Mouse (Mus musculus): ENCODE results near the gene Ispd. TPM values are rescaled to one million over a fixed set of nuclear protein-coding genes. Genes with fewer than 3 reads are reported as not detected.

The Ispd gene
- polyA plus RNA-seq, 2 experiments: 0.66 to 1.7 TPM

DNA sequence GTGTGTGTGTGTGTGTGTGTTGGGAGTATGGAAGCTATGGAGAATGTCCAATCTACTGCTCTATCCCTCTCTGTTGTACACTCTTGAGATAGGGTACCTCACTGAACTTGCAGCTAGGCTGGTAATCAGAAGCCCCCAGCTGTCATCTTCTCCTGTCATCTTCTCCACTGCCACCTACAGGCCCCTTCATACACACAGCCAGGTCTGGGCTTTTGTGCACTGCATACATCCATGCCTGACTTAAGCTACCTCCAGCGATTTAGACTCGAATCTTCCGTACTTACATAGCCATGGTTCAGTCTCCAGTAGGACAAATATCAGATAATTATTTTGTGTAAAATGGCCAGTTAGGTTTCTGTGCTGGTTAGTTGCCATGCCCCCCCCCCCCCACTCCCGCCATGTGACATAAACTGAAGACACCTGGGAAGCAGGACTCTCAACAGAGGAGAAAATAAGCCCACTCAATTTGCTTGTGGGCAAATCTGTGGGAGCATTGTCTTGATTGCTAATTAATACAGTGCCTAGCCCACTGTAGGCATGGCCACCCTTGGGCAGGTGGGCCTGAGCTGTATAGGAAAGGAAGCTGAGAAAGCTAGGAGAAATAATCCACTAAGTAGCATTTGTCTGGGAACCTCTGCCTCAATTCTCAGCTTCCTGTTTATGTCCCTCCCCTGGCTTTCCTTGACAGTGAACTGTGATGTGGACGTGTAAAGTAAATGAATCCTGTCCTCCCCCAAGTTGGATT, 289.1 kb downstream of the Ispd start:
- H3K4me3 ChIP-seq (ENCODE audit: insufficient read depth in 1 of 2, low read depth in 2 of 2, low read length in 2 of 2): no peak overlapping the region
- TF ChIP-seq EP300 (IDR thresholded peaks at IDR 0.05; ENCODE audit: low read depth): no peak
- TF ChIP-seq CTCF (IDR thresholded peaks at IDR 0.05; ENCODE audit: low read depth): no peak
- H3K36me3 ChIP-seq (replicated peaks; ENCODE audit: control insufficient read depth, insufficient read depth, low read depth): no peaks in the 10 kb centered on the region
- no peaks in the 10 kb centered on the region for H3K27me3 ChIP-seq (ENCODE audit: control insufficient read depth, insufficient read depth, low read length)
- ATAC-seq (ENCODE audit: insufficient read depth) (no peak), DNase-seq (ENCODE audit: low read depth in 3 of 3, low spot score in 3 of 3) (no peak)
- 53% methylated on average over 5 of the region's 5 CpGs for WGBS (ENCODE audit: insufficient replicate concordance)
- no peaks in the 10 kb centered on the region for H3K4me1 ChIP-seq (replicated peaks; ENCODE audit: control insufficient read depth in 2 of 2, insufficient read depth in 2 of 2, low read length in 1 of 2)
- no peak overlapping the region for H3K27ac ChIP-seq
- H3K4me2 ChIP-seq (ENCODE audit: low read depth): no peak overlapping the region
- H3K9me3 ChIP-seq (ENCODE audit: control insufficient read depth, low read length): no peaks in the 10 kb centered on the region
- H3K9ac ChIP-seq (replicated peaks): no peak overlapping the region

DNA sequence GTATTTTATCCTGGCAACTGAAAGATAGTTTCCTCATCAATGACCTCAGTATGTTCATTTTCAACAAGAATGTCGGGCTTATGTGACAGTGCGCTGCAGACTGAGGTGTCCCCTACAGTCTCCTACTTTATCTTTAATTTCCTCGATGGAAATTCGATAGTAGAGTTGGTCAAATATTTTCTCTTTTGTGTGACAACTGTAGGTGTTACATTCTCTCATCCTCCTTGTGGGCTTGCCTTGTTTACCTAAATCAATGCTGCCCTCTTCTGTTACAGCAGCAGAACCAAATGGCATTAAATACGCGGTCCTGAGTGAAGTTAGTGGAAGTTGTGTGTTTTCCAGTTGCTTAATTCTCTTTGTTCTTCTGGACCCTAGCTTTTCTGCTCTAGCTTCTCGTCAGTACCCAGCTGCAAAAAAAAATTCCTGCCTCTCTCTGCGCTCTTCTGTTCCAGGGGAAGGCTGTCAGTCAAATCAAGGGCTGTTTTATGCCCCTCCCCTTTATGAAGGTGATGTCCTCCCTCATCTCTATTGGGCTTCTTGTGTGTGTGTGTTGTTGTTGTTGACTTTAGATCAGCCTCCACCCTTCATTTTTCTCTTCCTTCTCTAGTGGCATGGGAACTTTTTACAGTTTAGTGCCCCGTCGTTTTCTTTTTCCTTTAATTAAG, 289.8 kb downstream of the Ispd start:
- no peak overlapping the region for H3K4me3 ChIP-seq (ENCODE audit: insufficient read depth in 1 of 2, low read depth in 2 of 2, low read length in 2 of 2)
- no peak for TF ChIP-seq EP300 (IDR thresholded peaks at IDR 0.05; ENCODE audit: low read depth)
- peak; percentile 33; the same call in 1 of the 2 replicates for TF ChIP-seq CTCF (IDR thresholded peaks at IDR 0.05; ENCODE audit: low read depth)
- no peaks in the 10 kb centered on the region for H3K36me3 ChIP-seq (replicated peaks; ENCODE audit: control insufficient read depth, insufficient read depth, low read depth)
- DNase-seq (ENCODE audit: low read depth in 3 of 3, low spot score in 3 of 3): no peak
- no peak overlapping the region for H3K4me2 ChIP-seq (ENCODE audit: low read depth)
- WGBS (ENCODE audit: insufficient replicate concordance): 28% methylated on average over 10 of the region's 10 CpGs
- no peaks in the 10 kb centered on the region for H3K9me3 ChIP-seq (ENCODE audit: control insufficient read depth, low read length)
- H3K4me1 ChIP-seq (replicated peaks; ENCODE audit: control insufficient read depth in 2 of 2, insufficient read depth in 2 of 2, low read length in 1 of 2): no peaks in the 10 kb centered on the region
- ATAC-seq (ENCODE audit: insufficient read depth): no peak
- no peaks in the 10 kb centered on the region for H3K27me3 ChIP-seq (ENCODE audit: control insufficient read depth, insufficient read depth, low read length)
- no peak overlapping the region for H3K9ac ChIP-seq (replicated peaks)
- H3K27ac ChIP-seq: no peak overlapping the region

DNA sequence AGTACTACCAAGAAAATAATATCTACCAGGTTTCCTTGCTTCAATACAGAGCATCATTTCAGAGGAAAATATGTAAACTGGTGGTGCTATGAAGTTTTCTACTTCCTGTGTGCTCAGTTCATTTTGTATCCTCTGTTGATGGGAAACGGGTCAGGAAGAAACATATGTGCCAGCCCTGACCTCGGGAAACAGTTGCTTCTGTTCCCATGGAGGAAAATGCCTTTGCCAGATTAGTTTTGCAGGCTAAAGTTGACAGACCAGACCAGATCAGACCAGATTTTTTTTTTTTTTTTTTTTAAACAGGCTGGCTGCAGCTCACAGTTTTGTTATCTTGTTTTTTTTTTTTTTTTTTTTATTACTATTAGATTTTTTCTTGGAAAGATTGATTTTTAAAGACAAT, 293.2 kb downstream of the Ispd start:
- WGBS (ENCODE audit: insufficient replicate concordance): 43% methylated on average over 2 of the region's 2 CpGs
- no peaks in the 10 kb centered on the region for H3K9me3 ChIP-seq (ENCODE audit: control insufficient read depth, low read length)
- no peak overlapping the region for H3K9ac ChIP-seq (replicated peaks)
- TF ChIP-seq CTCF (IDR thresholded peaks at IDR 0.05; ENCODE audit: low read depth) (no peak), EP300 (IDR thresholded peaks at IDR 0.05; ENCODE audit: low read depth) (no peak)
- H3K4me3 ChIP-seq (ENCODE audit: insufficient read depth in 1 of 2, low read depth in 2 of 2, low read length in 2 of 2): no peak overlapping the region
- no peaks in the 10 kb centered on the region for H3K27me3 ChIP-seq (ENCODE audit: control insufficient read depth, insufficient read depth, low read length)
- no peaks in the 10 kb centered on the region for H3K4me1 ChIP-seq (replicated peaks; ENCODE audit: control insufficient read depth in 2 of 2, insufficient read depth in 2 of 2, low read length in 1 of 2)
- H3K4me2 ChIP-seq (ENCODE audit: low read depth): no peak overlapping the region
- DNase-seq (ENCODE audit: low read depth in 3 of 3, low spot score in 3 of 3) (no peak), ATAC-seq (ENCODE audit: insufficient read depth) (no peak)
- H3K27ac ChIP-seq: no peak overlapping the region
- no peaks in the 10 kb centered on the region for H3K36me3 ChIP-seq (replicated peaks; ENCODE audit: control insufficient read depth, insufficient read depth, low read depth)

DNA sequence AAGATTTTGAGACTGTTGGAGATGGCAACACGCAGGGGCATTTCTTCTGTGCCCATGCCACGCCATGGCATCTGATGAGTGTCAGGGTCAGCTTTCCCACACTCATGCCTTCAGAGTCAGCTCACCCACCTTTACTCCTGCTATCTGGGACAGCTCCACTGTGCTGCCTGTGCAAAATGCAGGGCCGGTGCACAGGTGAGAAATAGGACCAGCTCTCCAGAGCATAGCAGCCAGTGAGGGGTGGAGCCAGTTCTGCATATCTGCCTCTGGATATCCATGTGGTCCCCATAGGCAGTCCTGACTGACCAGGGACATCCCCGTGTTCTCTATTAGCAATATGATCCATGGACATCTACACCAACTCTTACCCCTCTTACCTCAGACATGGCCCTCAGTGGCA, 297.0 kb downstream of the Ispd start:
- no peak overlapping the region for H3K27ac ChIP-seq

DNA sequence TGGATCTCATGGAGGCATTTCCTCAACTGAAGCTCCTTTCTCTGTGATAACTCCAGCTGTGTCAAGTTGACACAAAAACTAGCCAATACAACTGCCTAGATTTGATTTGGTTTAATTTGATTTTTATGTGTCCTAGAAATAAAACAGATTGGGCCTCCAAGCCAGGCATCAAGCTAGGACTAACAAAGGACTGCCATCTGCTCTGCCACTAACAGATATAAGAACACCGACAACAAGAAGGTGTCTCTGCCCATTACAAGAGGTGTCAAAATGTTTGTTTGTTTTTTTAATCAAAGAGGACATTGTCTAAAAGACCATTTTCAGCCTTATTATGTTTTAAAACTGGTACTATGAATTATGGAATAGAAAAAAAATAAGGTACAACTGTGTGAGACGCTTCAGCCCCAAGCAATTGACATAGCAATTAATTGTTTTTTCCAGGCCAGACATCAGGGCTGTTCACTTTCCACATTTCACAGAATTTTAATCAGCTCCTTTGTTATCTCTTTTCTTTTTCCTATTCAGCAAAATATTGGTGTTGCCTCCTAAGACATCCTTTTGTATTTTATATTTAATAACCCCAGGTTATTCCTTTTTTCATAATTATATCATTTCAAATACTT, 299.7 kb downstream of the Ispd start:
- H3K4me2 ChIP-seq (ENCODE audit: low read depth): no peak overlapping the region
- no peaks in the 10 kb centered on the region for H3K9me3 ChIP-seq (ENCODE audit: control insufficient read depth, low read length)
- no peaks in the 10 kb centered on the region for H3K36me3 ChIP-seq (replicated peaks; ENCODE audit: control insufficient read depth, insufficient read depth, low read depth)
- no peak overlapping the region for H3K27ac ChIP-seq
- ATAC-seq (ENCODE audit: insufficient read depth) (no peak), DNase-seq (ENCODE audit: low read depth in 3 of 3, low spot score in 3 of 3) (no peak)
- no peaks in the 10 kb centered on the region for H3K4me1 ChIP-seq (replicated peaks; ENCODE audit: control insufficient read depth in 2 of 2, insufficient read depth in 2 of 2, low read length in 1 of 2)
- TF ChIP-seq EP300 (IDR thresholded peaks at IDR 0.05; ENCODE audit: low read depth) (no peak), CTCF (IDR thresholded peaks at IDR 0.05; ENCODE audit: low read depth) (no peak)
- H3K27me3 ChIP-seq (ENCODE audit: control insufficient read depth, insufficient read depth, low read length): no peaks in the 10 kb centered on the region
- H3K9ac ChIP-seq (replicated peaks): no peak overlapping the region
- WGBS (ENCODE audit: insufficient replicate concordance): 59% methylated on average over 2 of the region's 2 CpGs
- no peak overlapping the region for H3K4me3 ChIP-seq (ENCODE audit: insufficient read depth in 1 of 2, low read depth in 2 of 2, low read length in 2 of 2)

More for the DNA sequence above, 297.0 kb downstream of the Ispd start:
- Histone ChIP-seq H3K9ac (replicated peaks) (no peak overlapping the region), H3K4me1 (replicated peaks; ENCODE audit: control insufficient read depth in 2 of 2, insufficient read depth in 2 of 2, low read length in 1 of 2) (no peaks in the 10 kb centered on the region), H3K4me3 (ENCODE audit: insufficient read depth in 1 of 2, low read depth in 2 of 2, low read length in 2 of 2) (no peak overlapping the region), H3K4me2 (ENCODE audit: low read depth) (no peak overlapping the region), H3K27me3 (ENCODE audit: control insufficient read depth, insufficient read depth, low read length) (no peaks in the 10 kb centered on the region), H3K36me3 (replicated peaks; ENCODE audit: control insufficient read depth, insufficient read depth, low read depth) (no peaks in the 10 kb centered on the region), H3K9me3 (ENCODE audit: control insufficient read depth, low read length) (no peaks in the 10 kb centered on the region)
- WGBS (ENCODE audit: insufficient replicate concordance): 63% methylated on average over 4 of the region's 4 CpGs
- ATAC-seq (ENCODE audit: insufficient read depth) (no peak), DNase-seq (ENCODE audit: low read depth in 3 of 3, low spot score in 3 of 3) (no peak)
- no peak for TF ChIP-seq CTCF (IDR thresholded peaks at IDR 0.05; ENCODE audit: low read depth)
- TF ChIP-seq EP300 (IDR thresholded peaks at IDR 0.05; ENCODE audit: low read depth): no peak
